Mouse (Mus musculus) heart, adult 18-20 months (tissue): Measurements from ENCODE around the gene Pbp2. TPM values are rescaled to one million over a fixed set of nuclear protein-coding genes. Genes with fewer than 3 reads are reported as not detected.
A peak's percentile ranks its signal among the peaks of the same experiment; 100 is the strongest.

Source experiments
- DNase-seq, 2 experiments: peaks; one replicate each; pipeline ENCODE4 v3.0.0; 2021 to 2022; ENCODE audit warnings: mixed read lengths in 1 of 2
- total RNA-seq, 2 experiments: library from RNA; stranded (reverse); gene quantifications; 2 replicates each; pipeline ENCODE4 v1.2.3; 2021

Gene Pbp2
- total RNA-seq, 2 experiments from 2014 or later = not detected

DNA sequence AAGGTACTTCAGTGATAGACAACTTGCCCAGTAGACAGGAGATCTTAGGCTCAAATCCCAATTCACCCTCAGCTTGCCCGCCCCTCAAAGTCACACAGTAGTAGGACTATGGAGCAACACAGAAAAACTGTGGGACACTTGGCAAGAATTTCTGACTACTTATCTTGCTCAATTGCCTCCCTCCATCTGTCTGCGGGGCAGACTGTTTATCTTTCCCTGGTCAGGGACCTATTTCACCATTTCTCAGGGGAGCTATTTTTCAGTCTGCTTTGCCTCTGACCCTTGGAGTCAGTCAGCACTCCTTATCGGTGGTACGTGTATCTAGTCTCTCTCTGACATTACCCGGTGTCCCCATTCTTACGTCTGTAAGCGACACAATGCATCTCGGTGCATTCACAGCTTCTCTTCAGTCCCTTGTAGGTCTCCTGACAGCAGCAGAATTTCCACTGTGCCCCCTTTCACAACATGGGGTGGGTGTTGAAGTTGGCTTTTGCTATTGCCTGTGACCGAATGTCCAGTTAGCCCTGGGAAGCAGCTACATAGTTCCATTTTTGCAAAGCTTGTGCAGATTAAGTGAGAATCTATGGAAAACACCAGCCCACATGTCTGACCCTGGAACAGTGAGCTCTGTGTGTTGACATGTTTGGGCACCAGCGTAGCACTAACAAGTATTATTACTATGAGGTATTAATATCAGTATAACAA lies 7.6 kb downstream of the Pbp2 start:
- peak in 1 of 2 experiments; percentile 50 for DNase-seq

DNA sequence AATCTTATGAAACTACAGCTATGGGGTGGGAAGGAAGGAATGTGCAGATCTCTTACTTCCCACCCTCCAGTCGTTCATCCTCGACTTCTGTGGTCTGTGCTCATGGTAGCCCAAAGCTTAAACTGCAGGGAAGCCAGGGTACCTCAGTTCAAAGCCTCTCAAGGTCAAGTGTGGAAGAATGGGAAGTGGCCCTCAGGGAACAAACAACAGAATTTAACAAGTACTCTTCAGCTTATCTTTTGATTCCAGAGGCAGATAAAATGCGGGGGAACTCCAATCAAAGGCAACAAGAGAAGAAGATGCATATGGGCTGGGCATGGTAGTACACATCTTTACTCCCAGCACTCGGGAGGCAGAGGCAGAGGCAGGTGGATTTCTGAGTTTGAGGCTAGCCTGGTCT lies 9.7 kb downstream of the Pbp2 start:
- no peak for DNase-seq

DNA sequence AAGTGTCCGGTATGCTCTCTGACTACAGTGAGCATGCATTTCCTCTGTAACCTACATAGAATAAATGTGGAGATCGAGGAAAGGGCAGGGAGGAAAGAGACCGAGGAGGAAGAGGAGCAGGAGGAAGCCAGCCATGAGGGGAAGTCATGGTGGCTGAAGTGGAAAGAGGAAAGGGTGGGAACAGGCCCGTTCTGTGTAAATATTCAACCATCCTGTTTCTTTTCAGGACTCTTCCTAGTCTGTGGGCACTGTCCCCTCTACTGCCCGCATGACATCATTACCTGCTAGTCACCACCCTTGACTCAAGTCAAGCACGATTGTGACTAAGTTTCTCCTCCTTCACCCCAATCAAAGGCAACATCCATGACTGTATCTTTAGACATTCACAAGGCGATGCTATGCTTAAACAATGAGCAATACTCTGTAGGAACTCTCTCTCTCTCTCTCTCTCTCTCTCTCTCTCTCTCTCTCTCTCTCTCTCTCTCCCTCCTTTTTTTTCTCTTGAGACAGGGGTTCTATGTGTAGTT lies 11.1 kb downstream of the Pbp2 start:
- DNase-seq = no peak

- DNase-seq = peak in 1 of 2 experiments; percentile 36
These were observed 12.6 kb downstream of the Pbp2 start for GRCm38 (mm10) chr6:135297570-135297969.

DNA sequence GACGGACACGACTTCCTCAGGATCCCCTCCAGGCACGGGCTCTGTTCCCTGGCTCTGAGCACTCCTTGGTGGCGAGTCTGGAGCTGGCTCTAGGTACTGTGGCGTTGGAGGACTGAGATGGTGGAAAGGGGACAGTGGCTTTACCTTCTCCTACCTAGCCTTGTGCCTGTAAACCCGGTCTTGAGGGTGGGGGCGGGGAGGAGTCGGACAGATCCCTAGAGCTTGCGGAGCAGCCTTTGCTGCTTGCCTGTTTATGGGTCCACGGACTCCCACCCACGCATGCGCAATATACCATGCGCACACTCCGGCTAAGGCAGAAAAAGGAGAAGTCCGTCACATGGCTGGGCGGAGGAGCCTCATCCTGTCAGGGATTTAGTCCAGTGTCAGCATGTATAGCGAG lies 13.9 kb downstream of the Pbp2 start:
- DNase-seq = peak; percentile 33 to 82

- DNase-seq = peak; percentile 35 to 42
These were observed 14.9 kb downstream of the Pbp2 start for GRCm38 (mm10) chr6:135295082-135295861.

- no peak for DNase-seq
These were observed 16.1 kb downstream of the Pbp2 start for GRCm38 (mm10) chr6:135294150-135294549.

GRCm38 (mm10) chr6:135292391-135292790 lies 17.8 kb downstream of the Pbp2 start:
- peak in 1 of 2 experiments; percentile 36 for DNase-seq

DNA sequence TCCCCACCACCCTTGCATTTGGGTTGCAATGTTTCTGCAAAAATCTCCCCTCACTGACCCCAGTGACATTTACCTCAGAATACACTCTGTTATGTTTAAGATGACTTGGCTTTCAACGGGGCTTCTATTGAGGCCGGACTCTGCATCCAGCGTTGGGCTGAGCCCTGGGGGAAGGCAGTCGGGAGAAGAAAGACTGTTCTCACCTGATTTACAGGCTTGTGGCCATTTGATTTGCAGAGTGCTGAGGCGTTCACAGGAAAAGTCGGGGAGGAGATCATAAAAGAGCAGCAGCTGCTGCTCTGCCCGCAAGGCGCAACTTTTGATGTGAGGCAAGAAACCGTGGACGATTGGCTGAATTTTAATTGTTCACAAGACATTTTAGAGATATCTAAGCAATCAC lies 30.3 kb downstream of the Pbp2 start:
- DNase-seq = no peak

DNA sequence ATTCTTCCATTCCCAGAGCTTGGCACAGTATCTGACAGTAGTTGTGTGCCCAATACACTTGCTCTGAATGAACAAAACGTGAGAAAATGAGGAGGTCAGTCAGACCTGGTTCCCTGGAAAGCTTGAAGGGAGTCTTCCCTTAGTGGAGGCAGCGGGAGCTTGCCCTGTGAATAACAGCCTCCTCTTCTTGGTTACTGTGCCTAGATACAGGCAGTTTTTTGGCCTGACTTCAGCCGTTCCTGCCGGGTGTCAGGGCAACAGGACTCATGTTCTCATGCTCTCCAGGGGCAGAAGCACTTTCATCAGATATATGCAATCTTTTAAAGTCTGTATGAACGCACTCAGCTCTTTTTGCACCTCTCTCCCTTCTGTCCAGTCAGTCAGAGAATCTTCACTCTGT lies 30.9 kb downstream of the Pbp2 start:
- DNase-seq = no peak

DNA sequence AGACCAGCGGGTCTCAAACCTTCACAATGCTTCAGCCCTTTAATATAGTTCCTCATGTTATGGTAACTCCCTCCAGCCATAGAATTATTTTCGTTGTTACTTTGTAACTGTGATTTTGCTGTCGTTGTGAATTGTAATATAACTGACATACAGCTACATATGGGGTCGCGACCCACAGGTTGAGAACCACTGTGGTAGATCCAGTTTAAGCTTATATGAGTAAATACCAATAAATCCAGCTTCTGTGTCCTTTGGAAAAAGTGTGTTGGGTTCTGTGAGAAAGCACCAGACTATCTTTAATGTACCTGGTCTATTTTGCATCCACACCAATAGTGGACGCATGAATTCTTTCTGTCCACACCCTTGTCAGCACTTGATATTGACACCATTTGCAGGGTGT lies 31.9 kb downstream of the Pbp2 start:
- DNase-seq = no peak

- no peak for DNase-seq
These were observed 33.5 kb downstream of the Pbp2 start for GRCm38 (mm10) chr6:135276474-135277295.

DNA sequence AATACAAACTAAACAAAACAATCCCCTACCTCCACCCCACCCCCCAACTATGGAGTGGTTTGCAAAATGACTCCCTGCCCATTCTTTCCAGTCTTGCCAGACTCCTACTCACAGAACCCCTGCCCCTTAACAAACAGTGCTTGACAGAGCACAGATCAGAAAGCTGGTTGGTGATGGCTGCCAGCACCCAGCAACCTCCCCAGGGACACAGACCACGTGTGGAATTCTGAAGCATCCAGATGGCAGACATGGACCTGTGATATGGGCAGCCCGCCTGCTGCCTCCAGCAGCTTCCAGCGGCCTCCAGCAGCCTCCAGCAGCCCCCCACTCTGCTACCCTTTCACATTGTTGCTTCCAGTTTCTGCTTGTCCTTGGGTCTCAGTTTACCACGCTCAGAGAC lies 35.0 kb downstream of the Pbp2 start:
- no peak for DNase-seq

- DNase-seq = no peak
These were observed 37.1 kb downstream of the Pbp2 start for GRCm38 (mm10) chr6:135273066-135273465.

DNA sequence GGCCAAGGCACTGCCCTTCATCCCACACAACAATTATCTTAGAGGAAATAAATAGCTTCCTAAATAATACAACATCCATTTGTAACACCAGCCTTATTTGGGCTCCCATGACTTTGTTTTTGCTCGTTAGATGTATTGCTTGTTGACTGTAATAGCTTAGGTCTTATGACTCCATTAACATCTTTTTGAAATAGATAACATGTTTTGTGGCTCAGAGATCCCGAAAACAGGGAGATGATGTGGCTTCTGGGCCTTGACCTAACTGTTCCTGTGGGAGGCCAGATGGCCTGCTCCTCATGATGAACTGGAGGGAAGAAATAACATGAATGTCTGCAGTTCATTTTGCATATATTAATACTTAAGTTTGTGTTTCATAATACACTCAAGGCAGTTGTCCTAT lies 38.4 kb downstream of the Pbp2 start:
- no peak for DNase-seq

DNA sequence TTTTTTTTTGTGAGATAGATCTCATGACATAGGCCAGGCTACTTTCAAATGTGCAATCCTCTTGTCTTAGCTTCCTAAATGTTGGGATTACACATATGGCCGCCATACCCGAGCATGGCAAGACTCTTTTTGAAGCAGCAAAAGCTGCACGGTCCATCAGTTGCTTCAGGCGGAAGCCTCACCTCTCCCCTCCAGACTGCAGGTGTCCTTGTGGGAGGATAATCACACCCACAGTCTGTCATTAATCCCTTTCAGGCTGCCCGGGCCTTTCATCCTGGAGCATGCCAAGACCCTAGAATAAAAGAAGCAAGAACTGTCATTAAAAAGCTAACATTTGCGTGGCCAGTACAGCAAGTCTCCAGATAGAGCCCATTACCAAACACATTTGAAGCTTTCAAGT lies 40.6 kb downstream of the Pbp2 start:
- DNase-seq = no peak

GRCm38 (mm10) chr6:135268392-135268791 lies 41.8 kb downstream of the Pbp2 start:
- peak in 1 of 2 experiments; percentile 25 for DNase-seq

DNA sequence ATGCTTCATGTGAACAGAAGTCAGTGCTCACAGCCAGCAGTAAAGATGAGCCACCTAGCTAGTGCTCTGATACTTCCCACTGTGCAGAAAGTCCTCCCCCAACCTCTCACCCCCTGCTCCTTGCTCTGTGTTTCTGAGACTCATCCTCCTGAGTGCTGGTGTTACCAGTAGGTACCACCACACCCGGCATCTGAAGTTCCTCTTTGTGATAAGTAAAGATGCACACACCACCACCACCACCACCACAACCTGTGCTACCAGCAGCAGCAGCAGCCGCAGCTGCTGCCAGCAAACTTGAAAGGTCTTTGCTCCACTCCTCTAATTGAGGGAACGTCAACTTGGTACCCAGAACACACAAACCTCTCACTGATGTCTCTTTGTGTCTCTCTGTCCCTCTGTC lies 43.0 kb downstream of the Pbp2 start:
- DNase-seq = no peak

DNA sequence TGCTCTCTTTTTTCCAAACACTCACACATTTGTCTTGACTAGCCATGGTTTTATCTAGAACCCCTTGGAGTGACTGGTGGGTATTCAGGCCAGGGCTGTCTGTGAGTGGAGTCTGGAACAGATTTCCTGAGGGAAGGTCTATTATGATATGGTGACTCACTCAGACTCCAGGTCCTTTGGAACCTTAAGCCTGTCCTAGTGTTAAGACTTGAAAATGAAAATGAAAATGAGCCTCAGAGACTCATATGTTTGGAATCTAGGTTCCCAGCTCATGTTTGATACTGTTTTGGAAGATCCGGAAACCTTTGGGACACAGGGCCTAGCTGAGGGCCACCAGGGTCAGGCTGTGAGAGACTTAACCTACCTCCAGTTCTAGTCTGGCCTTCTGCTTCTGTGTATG lies 44.1 kb downstream of the Pbp2 start:
- DNase-seq = no peak

GRCm38 (mm10) chr6:135264136-135264535 lies 46.1 kb downstream of the Pbp2 start:
- DNase-seq = no peak

DNA sequence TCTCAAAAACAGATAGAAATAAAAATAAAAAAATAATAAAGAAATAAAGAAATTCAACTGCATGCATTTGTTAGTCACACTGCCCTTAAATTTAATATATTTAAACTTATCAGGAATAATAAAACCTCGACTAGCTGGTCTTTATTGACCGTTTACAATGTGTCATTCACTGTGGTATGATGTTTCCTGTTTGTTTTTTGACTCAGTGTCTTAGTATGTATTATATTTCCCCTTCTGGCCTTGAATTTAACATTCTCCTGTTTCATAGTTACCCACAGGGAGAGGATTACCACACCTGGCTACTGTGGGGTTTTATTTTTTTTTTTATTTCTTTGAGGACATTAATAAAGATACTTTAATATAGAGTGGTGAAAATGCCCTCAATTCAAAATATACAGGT lies 47.6 kb downstream of the Pbp2 start:
- no peak for DNase-seq

GRCm38 (mm10) chr6:135261124-135261523 lies 49.1 kb downstream of the Pbp2 start:
- peak in 1 of 2 experiments; percentile 39 for DNase-seq

GRCm38 (mm10) chr6:135260435-135260834 lies 49.8 kb downstream of the Pbp2 start:
- no peak for DNase-seq
